Mouse (Mus musculus) layer of hippocampus, postnatal 25 days (tissue): ENCODE measurements at regions not wholly inside any gene's neighbourhood (a gene's known extent, or its start where the extent isn't known, plus 50 kb on each side); places are given as distances from the start of the nearest gene placed in this dataset.

ENCODE experiments used
- DNase-seq, 2 experiments: peaks; one replicate each; pipeline ENCODE4 v3.0.0; 2022; ENCODE audit warnings: mixed read lengths in 2 of 2, low spot score in 1 of 2; ENCODE audit errors: extremely low spot score in 1 of 2

- DNase-seq = no peak
Observed at GRCm38 (mm10) chr13:57291737-57292490, 396.1 kb upstream of the Trpc7 start.

GRCm38 (mm10) chr13:57286168-57286567, 390.4 kb upstream of the Trpc7 start:
- DNase-seq = no peak

GRCm38 (mm10) chr13:57282816-57283215, 387.0 kb upstream of the Trpc7 start:
- no peak for DNase-seq

- no peak for DNase-seq
Observed at GRCm38 (mm10) chr13:57281941-57282710, 386.3 kb upstream of the Trpc7 start.

- peak; percentile 48 to 71 for DNase-seq
Observed at GRCm38 (mm10) chr13:57281504-57281903, 385.7 kb upstream of the Trpc7 start.

GRCm38 (mm10) chr13:57278580-57278979, 382.8 kb upstream of the Trpc7 start:
- no peak for DNase-seq

GRCm38 (mm10) chr13:57277076-57277475, 381.3 kb upstream of the Trpc7 start:
- DNase-seq = no peak

- DNase-seq = no peak
Observed at GRCm38 (mm10) chr13:57275871-57276270, 380.1 kb upstream of the Trpc7 start.

- DNase-seq = no peak
Observed at GRCm38 (mm10) chr13:57273593-57273992, 377.8 kb upstream of the Trpc7 start.

GRCm38 (mm10) chr13:57269614-57270013, 373.8 kb upstream of the Trpc7 start:
- DNase-seq = peak in 1 of 2 experiments; percentile 45

GRCm38 (mm10) chr13:57259920-57260319, 364.1 kb upstream of the Trpc7 start:
- DNase-seq = peak; percentile 81 to 94

GRCm38 (mm10) chr13:57259474-57259873, 363.7 kb upstream of the Trpc7 start:
- DNase-seq = no peak

- peak in 1 of 2 experiments; percentile 28 for DNase-seq
Observed at GRCm38 (mm10) chr13:57255920-57256319, 360.1 kb upstream of the Trpc7 start.

GRCm38 (mm10) chr13:57249851-57250250, 354.1 kb upstream of the Trpc7 start:
- DNase-seq = no peak

- DNase-seq = no peak
Observed at GRCm38 (mm10) chr13:57249401-57249800, 353.6 kb upstream of the Trpc7 start.

GRCm38 (mm10) chr13:57246238-57246963, 350.6 kb upstream of the Trpc7 start:
- DNase-seq = peak in 1 of 2 experiments; percentile 30

GRCm38 (mm10) chr13:57236917-57237316, 341.1 kb upstream of the Trpc7 start:
- no peak for DNase-seq

- DNase-seq = no peak
Observed at GRCm38 (mm10) chr13:57236211-57236610, 340.4 kb upstream of the Trpc7 start.

GRCm38 (mm10) chr13:57232906-57233305, 337.1 kb upstream of the Trpc7 start:
- DNase-seq = no peak

- DNase-seq = no peak
Observed at GRCm38 (mm10) chr13:57231666-57232065, 335.9 kb upstream of the Trpc7 start.

- DNase-seq = no peak
Observed at GRCm38 (mm10) chr13:57230253-57230652, 334.5 kb upstream of the Trpc7 start.
